Mouse (Mus musculus) heart, postnatal 25 days (tissue): ENCODE data around the gene Rnf145. TPM values are rescaled to one million over a fixed set of nuclear protein-coding genes. Genes with fewer than 3 reads are reported as not detected.

Experiments
- DNase-seq: peaks from one replicate; pipeline ENCODE4 v3.0.0; 2022; ENCODE audit warnings: low spot score
- intact Hi-C: fragments of 180-260 bp; cut with DNase I; formaldehyde crosslinking; loops from one replicate; pipeline ENCODE4 v1.15.1; 2025
- total RNA-seq, 2 experiments: library from RNA; stranded (reverse); gene quantifications; 2 replicates each; pipeline ENCODE4 v1.2.3; 2021

The Rnf145 gene
- total RNA-seq, 2 experiments from 2014 or later: 13.8 to 19.8 TPM

DNA sequence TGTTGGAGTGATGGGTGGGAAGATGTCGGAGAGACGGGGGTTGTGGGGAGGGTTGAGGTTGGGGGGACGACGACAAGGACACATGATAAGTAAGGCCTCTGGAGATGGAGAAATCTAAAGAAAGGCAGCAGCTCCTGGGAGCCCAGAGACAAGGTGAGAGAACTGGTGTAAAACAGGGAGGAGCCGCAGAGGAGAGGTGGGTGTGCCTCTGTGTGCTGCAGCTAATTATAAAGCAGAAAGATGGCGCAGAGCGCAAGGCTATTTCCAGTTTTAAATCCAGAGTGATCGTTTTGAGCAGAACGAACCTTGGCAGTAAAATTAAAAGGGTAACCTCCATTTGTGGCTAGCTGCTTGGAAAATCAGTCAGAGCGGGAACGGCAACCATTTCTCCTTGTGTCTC, 12.1 kb downstream of the Rnf145 start:
- intact Hi-C loops: no loop called here
- DNase-seq: no peak

DNA sequence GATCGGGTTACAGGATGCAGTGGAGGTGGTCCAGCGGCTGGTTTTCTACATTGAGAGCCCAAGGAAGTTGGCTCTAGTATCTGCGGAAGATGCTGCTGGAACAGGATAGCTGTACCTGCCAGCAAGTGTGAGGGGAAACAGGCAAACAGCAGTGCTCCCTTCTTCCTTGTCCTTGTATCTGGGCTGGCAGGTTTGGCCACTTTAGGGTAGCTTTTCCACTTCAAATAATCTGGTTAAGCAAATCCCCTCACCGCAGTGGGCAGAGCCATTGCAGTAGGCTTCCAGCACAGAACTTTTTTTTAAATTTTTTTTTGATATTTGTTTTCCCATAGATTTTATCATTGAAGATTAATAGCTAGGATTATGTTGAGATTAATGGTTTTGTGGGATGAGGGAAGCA, 12.9 kb downstream of the Rnf145 start:
- intact Hi-C loops: no loop called here
- no peak for DNase-seq

DNA sequence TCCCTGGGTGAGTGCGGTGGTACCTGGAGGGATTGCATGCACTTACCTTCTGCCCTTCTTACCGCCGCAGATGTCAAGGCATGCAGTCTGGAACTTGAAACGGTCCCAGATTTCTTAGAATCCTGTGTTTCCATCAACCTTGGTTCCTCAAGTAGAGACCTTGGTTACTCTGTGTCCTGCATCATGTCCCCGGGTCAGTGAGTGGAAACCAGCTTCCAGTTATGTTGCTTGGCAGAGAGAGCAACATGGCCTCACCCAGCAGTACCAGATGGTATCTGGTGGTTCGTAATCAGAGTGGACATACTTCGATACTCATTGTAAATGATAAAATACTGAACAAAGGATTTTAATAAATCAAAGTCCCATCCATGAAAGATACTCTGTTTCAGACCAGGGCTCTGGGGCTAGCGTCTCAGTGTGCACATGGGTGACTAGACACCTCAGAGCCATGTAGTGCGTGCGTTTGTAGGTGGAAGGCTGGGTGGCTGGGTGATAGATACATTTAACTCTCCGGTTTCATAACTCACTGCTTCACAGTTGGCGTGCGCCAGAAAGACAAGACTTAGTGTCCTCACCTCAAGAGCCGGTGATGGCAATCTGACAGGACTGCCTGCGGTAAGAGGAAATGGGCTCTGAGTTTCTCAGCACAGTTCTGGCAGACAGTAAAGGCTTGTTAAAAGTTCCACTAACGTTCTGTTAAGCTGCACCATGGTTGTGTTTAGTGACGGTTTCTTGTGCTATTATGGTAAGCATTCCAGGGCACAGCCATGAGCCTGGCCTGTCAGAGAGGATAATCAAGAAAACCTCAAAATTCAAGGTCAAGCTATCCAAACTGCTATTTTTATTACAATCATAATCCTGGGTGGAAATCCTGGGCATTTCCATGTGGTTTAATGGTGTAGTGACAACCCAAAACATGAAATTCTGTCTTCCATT, 14.3 kb downstream of the Rnf145 start:
- DNase-seq: no peak
- intact Hi-C loops: no loop called here

DNA sequence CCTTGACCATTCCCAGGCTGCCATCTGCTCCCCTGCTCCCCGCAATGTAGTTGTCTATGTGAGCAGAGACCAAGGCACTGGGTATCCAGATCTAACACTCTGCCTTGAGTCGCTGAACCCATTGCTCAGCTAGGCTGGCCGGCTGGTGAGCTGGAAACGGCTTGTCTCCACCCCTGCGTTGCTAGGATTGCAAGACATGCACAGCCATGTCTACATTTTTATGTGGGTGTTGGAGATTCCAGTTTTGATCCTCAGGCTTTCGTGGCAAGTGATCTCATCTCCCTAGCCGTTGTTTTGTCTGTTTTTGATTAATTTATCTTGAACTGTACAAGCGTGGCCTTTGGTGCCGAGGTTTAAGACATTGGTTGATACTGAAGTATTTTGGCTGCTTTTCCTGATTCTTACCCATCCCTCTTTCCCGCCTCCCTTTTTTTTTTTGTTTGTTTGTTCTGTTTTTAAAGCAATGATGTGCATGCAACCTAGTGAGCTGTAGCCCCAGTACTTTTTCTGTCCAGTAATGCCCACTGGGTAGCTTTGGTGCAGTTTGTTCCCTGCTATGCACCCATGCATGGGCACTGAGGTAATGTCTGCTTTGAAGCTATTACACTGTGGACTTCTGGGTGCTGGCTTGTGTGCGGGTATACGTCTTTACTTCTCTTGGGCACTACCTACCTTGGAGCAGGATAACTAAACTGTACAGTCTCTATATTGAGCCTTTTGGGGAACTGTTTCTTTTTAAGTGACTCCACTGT, 16.4 kb downstream of the Rnf145 start:
- DNase-seq: no peak
- intact Hi-C loops: no loop called here

DNA sequence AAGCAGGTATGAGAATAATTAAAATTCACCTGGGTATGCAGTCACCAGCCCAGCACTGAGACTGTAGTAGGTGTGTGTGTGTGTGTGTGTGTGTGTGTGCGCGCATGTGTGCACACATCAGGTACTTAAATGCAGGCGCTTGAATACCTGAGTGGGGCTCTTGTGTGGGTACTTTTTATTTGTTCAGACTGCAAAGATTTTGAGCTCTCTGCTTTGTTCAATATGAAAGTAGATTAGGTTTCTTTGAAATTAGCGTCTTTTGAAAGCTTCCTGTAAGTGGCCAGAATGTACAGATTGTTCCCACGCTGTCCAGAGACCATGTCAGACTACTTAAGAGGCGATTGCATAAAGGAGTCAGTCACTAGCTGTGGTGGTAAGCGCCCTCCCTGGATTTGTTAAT, 18.6 kb downstream of the Rnf145 start:
- intact Hi-C loops: no loop called here
- DNase-seq: no peak

DNA sequence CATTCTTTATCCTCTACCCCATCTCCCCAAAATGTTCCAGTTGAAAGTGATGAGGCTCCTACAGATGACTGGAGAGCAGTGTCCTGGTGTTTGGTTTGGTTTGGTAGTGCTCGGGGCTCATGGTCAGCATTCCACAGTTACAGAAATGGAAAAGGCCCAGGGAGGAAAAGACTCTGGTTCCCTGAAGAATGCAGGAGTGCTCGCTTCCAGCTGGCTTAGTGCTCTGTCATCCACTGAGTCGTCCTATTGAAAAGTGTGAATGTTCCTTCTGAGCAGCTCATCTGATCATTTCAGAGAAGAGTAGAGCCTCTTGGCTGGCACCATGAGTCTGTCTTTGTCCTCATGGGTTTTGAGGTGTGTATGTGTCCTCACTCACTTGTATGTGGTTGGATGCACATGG, 19.3 kb downstream of the Rnf145 start:
- intact Hi-C loops: no loop called here
- no peak for DNase-seq

DNA sequence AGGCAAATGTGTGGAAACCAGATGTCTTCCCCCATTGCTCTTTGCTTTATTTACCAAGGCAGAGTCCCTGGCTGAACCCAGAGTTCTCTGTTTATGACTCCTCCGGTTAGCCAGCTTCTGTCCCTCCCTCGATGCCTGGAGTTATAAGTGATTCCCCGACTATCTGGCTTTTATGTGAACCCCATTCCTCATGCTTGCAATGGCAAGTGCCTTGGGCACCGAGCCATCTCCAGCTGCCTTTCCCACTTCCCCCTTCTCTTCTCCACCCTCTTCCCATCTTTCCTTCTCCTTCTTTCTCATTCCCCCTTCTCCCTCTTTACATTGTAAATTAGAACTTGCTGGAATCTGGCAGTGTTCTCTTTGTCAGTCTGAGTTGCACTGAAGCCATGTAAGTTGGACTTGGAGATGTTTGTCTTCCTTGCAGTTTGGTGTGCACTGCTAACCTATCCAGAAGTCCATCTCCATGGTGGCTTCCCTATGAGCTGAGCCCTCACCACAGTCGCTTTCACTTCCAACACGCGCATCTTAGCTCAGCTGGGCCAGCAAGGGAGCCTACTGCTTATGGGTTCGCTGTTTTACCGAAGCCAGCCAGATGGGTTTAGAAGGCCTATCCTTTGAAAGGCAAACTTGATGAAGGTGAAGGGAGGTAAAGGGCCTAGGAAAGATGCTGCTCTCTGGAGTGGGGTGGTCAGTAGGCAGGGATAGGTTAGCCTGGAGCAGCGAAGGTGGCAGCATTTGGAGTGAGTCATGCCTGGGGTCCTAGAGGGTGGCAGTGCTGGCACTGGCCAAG, 19.9 kb downstream of the Rnf145 start:
- intact Hi-C loops: no loop called here
- no peak for DNase-seq

DNA sequence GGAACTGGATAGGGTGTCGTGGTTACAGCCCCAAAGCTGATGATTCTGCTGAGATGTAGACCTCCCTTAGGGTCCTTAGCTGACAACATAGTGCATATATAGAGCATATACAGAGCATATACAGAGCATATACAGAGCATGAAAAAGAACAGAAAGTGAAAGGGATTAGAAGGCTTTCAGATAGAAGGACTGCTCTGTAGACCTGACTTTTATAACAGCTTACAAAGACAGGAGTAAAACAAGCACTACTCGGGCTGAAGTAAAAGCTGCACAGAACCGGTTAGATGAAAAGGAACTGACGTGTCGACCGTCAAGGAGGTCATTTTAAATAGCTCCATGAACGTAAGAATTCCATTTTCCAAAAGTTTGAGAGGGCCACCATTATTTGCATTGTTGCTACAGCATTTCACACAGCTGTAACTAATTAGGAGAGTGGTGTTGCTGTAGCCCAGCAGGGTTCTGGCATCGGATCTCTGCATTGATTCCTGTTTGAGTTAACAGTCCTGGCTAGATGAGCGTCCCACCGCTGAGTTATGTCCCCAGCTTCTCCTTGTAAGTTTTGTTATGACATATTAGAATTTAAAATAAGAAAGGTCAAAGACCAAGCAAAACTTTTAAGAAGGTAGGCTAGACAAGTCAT, 20.6 kb downstream of the Rnf145 start:
- DNase-seq: no peak
- intact Hi-C loops: no loop called here

DNA sequence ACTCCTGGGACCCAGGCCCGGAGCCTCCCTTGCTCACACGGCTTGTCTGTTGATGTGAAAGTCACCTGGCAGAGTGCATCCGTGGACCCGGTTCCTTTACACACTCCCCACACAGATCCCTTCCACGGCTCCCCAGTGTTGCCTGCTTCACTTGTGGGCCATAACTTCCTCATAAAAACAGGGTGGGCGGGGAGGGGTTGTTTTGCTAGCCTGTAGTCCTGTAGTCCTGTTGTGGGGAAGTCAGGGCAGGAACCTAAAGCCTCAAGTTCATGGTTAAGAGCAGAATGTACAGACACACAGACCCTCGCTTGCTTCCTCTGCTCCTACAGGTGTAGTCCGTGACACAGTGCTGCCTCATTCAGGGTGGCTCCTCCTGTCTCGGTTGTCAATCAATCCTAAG, 21.5 kb downstream of the Rnf145 start:
- no peak for DNase-seq
- intact Hi-C loops: no loop called here

DNA sequence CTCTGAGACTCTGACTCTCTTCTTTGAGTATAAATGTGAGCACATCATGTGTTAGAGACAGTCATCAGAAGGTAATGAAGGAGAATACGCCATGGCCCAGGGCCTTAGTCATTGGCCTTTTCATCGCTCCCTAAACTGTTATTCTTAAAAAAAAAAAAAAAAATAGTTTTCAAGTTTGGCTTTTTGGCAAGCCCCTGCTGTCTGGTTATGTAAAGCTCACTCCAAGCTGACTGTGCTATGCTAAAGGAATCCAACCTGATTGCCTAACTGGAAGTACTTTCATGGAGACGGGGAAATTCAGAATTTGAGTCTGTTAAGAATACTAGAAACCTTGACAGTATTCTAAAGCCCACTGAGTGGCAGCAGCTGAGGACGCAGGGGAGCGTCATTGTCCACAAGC, 22.5 kb downstream of the Rnf145 start:
- intact Hi-C loops: no loop called here
- no peak for DNase-seq

DNA sequence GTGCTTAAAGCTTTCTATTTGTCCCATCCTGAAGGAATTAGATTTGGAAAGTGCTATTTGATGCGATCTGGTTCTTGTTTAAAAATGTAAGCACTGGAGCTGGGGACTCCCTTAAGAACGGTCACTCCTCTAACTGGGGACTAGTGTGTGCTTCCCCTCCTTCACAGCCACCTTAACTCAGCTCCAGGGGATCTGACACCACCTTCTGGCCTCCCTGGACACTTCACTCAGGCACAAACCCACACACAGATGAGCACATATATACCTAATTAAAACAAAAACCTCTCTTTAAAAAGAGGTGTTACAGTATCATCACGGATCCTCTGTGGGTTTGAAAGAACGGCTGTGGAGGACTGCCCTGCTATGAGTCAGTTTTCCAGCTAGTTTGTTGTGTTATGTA, 23.0 kb downstream of the Rnf145 start:
- intact Hi-C loops: no loop called here
- DNase-seq: no peak

DNA sequence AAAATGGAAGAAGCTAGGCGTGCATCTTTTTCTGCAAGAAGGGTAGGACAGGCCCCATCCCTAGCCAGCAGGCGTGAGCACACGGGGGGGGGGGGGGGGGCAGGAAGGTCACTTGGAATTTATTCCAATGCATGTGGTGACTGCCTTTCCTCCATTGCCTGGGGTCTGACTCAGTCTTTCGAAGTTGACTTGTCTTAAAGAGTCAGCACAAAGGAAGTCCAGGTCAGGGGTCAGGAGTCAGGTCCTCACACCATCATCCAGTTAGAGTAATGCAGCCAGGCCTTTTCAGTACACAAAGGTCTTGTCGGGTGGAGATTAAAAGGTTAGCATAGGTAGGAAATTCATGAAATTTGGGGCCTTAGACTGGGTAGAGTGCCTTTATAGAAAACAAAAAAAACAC, 24.8 kb downstream of the Rnf145 start:
- intact Hi-C loops: no loop called here
- no peak for DNase-seq

DNA sequence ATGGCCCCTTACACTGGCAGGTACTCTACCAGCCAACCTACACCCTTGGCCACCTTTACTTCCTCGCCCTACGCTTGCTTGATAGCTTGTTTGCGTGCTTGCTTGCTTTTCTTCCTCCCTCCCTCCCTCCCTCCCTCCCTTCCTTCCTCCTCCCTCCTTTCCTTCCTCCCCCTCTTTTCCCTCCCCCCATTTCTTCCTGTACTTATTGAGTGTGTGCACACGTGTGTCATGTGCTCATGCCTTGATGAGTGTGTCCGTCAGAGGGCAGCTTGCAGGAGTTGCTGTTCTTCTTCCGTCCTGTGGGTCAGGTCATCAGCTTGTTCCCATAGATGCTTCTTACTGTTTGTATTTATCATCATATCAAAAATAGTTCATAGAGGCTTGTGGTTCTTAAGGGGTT, 25.2 kb downstream of the Rnf145 start:
- intact Hi-C loops: no loop called here
- DNase-seq: no peak

DNA sequence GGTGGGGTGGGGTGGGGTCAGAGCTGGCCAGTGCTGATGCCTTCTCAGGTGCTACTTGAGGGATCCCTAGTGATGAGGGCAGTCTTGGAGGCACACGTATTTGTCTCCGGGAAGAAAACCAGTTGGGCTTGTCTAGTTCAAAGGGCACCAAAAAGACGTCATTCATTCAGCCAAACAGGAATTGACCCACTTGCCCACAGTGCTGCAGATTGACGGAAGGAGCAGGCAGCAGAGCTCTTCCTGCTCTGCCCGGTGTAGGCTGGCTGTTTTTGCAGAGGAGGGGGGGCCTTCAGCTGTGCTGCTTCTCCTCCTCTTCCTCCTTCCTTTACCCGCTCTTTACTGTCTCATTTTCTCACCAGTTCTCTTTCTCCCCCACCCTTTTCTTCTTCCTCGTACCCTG, 26.4 kb downstream of the Rnf145 start:
- no peak for DNase-seq
- intact Hi-C loops: no loop called here

DNA sequence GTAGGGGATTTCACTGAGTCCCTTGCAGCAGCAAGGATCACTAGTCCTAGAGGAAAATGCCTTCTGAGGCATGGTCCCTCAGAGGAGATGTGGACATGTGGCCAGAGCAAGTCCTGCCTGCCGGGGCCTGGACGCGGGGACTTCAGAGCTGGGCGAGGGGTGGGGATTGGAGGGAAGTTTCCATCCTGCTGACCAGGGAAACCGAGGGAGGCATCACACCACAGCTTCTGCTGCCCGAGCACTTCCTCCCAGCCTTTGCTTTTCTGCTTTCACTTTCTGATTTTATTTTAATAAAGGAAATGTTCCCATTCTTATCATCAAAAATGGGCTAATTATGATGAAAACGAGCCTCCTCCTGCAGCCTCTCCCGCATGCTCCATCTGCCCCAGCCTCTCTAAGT, 27.5 kb downstream of the Rnf145 start:
- DNase-seq: no peak
- intact Hi-C loops: no loop called here

DNA sequence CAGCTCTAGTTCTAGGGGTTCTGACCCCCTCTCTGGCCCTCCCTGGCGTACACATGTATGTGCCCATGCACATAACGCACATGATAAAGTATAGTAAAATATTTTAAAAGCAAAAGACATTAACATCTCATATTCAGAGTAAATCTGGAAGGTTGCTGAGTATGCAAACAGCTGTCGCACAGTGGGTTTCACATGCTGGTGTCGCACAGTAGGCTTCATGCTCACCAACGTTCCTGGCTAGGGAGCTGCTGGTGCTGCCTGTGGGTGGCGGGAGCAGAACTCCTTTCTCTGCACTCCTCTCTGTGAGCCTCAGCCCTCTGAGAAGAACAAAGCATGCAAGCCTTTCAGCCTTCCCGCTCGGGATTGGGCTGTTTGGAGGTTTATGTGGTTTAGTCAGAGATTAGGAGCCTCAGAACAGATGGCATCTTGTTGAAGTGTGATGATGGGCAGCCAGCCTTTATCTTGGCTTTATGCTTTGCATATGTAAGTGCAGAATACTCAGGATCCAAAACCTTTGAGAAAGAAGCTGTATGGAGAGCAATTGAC, 29.0 kb downstream of the Rnf145 start:
- intact Hi-C loops: no loop called here
- DNase-seq: no peak

DNA sequence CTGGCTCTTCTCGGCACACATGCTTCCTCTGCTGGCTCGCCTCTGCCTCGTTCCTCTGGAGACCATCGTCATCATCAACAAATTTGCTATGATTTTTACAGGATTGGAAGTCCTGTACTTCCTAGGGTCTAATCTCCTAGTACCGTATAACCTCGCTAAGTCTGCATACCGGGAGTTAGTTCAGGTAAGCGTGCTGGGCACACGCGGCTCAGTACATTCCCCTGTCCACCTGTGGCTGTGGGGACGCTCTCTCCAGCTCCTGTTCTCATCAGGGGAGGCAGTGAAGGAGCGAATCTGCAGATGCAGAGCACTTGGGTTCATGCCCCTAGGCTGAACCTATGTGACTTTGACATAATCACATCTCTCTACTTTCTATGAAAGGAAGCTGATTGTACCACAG, 30.1 kb downstream of the Rnf145 start:
- intact Hi-C loops: no loop called here
- no peak for DNase-seq

DNA sequence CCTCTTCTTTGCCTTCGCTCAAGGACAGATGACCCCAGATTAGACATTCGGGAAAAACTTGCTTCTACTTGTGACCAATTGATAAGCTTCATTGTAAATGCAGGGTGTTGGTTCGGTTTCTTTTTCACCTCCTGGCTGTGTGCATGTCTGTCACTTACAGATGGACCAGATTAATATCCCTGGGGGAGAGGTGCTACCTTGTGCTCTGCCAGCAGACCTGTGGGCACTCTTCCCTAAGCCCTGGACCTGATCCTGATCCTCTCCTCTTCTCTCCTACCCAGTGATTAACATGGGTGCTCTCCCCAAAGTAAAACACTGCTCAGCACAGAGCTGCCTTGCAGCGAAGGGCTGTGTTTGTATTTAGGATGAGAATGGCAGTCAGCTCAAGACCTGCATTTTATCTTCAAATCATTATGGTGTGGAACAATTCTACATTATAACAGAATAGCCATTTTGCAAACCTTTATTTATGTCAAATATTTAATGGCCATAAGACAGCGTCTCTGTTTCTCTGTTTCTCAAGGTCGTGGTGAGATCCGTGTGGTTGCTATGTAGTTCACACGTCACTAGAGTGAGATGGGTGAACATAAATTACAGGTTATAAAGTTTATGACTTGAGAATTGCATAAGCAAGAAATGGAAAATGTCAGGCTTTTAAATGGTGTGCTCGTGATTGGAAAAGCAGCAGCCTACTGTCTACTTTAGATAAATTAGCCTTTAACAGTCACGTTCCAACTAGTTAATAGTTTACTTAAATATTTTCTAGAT, 30.9 kb downstream of the Rnf145 start:
- intact Hi-C loops: no loop called here
- no peak for DNase-seq

DNA sequence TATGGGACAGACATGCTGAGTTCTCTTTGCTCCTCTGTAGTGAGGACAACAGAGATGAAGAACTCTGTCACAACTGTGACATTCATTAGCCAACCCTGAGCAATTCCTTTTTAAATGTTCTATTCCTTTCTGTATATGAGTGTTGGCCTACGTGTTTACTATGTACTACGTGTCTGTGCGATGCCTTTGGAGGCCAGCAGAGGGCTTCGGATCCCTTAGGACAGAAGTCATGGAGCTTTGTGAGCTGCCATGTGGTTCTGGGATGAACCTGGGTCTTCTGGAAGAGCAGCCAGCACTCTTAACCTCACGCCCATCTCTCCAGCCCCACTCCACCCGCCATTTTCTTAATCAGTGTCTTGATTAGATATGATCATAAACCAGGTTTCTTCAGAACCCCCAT, 32.2 kb downstream of the Rnf145 start:
- intact Hi-C loops: no loop called here
- DNase-seq: no peak
